Mouse (Mus musculus): ENCODE results near the gene Gfra1.

GRCm38 (mm10) chr19:58256485-58256884 lies 199.2 kb downstream of the Gfra1 start:
- TF ChIP-seq CTCF (IDR thresholded peaks at IDR 0.05; ENCODE audit: borderline replicate concordance, extremely low read depth, insufficient read depth, insufficient read length) (no peak), POLR2A (IDR thresholded peaks at IDR 0.05; ENCODE audit: borderline replicate concordance, extremely low read depth, insufficient read depth, insufficient read length, poor library complexity, severe bottlenecking) (no peak)

Data from brain, embryonic 14.5 days (tissue).